Mouse (Mus musculus) heart, postnatal 0 days (tissue): ENCODE measurements around the gene Fam129c.

Experiments used
- CTCF ChIP-seq: IDR thresholded peaks from 2 replicates; pipeline ENCODE4 v1.5.1; 2016; ENCODE audit warnings: antibody characterized with exemption, control low read depth, low read depth
- EP300 ChIP-seq: IDR thresholded peaks from 2 replicates; pipeline ENCODE4 v1.6.1; 2016; ENCODE audit warnings: antibody characterized with exemption, low read depth

DNA sequence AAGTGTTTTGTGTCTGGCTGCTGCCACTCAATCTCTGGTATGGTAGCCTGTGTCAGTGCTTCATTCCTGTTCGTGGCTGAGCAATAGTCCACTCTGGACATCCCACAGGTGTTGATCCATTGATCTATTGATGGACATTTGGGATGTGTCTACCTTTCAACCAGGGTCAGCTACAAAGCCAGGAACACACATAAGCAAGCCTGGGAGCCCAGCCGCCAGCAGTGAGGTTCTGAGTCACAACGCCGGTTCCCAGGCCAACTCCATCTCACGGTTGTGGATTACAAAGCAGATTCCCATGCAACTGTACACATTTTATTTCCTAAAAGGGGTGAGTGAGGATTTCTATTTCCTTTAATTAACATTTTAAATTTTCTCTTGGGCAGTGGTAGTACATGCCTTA, 36.7 kb upstream of the Fam129c start:
- TF ChIP-seq CTCF (no peak), EP300 (no peak)
